Mouse (Mus musculus) myocyte (in vitro differentiated cells): ENCODE results near the gene Ppp1r36. TPM values are rescaled to one million over a fixed set of nuclear protein-coding genes. Genes with fewer than 3 reads are reported as not detected.

Experiments
- H3K27me3 ChIP-seq: one replicate; pipeline ENCODE4 v1.6.1; 2011; ENCODE audit not compliant: control insufficient read depth, insufficient read depth, insufficient read length
- H3K36me3 ChIP-seq: one replicate; pipeline ENCODE4 v1.6.1; 2011; ENCODE audit not compliant: control insufficient read depth, insufficient read depth
- H3K4me2 ChIP-seq: one replicate; pipeline ENCODE4 v1.6.1; 2011; ENCODE audit warnings: low read depth, control low read depth
- H3K4me3 ChIP-seq: one replicate; pipeline ENCODE4 v1.5.1; 2011; ENCODE audit warnings: mild to moderate bottlenecking, control low read depth, moderate library complexity
- H3K79me2 ChIP-seq: one replicate; pipeline ENCODE4 v1.6.1; 2011; ENCODE audit not compliant: control insufficient read depth, insufficient read depth
- H3ac ChIP-seq: one replicate; pipeline ENCODE4 v1.6.1; 2011; ENCODE audit not compliant: control insufficient read depth, insufficient read length
- CEBPB ChIP-seq: IDR thresholded peaks from 2 replicates; pipeline ENCODE4 v1.6.1; 2011; ENCODE audit warnings: mild to moderate bottlenecking, moderate library complexity; ENCODE audit not compliant: poor library complexity, insufficient read depth, severe bottlenecking
- E2F4 ChIP-seq: IDR thresholded peaks from one replicate; pipeline ENCODE4 v1.6.1; 2011; ENCODE audit warnings: mild to moderate bottlenecking, control low read depth, moderate library complexity; ENCODE audit not compliant: insufficient read depth
- MAX ChIP-seq: IDR thresholded peaks from one replicate; pipeline ENCODE4 v1.6.1; 2011; ENCODE audit warnings: low read depth, mild to moderate bottlenecking, control low read depth
- MYOD1 ChIP-seq, 3 experiments: IDR thresholded peaks; one replicate each; pipeline ENCODE4 v1.6.1; 2011; ENCODE audit warnings: control low read depth in 2 of 3, low read depth in 2 of 3, mild to moderate bottlenecking in 2 of 3, moderate library complexity in 1 of 3; ENCODE audit not compliant: insufficient read length in 2 of 3, control insufficient read depth in 1 of 3
- MYOG ChIP-seq, 3 experiments: IDR thresholded peaks; one replicate each; pipeline ENCODE4 v1.6.1; 2011; ENCODE audit warnings: control low read depth in 2 of 3, low read depth in 2 of 3, mild to moderate bottlenecking in 2 of 3; ENCODE audit not compliant: insufficient read length in 2 of 3, control insufficient read depth in 1 of 3, insufficient read depth in 1 of 3
- POLR2A ChIP-seq: IDR thresholded peaks from one replicate; pipeline ENCODE4 v1.6.1; 2011; ENCODE audit warnings: low read depth, mild to moderate bottlenecking, control low read depth, moderate library complexity; ENCODE audit not compliant: insufficient read length
- POLR2AphosphoS2 ChIP-seq: IDR thresholded peaks from one replicate; pipeline ENCODE4 v1.6.1; 2011; ENCODE audit warnings: low read depth, control low read depth; ENCODE audit not compliant: insufficient read length
- REST ChIP-seq: IDR thresholded peaks from one replicate; pipeline ENCODE4 v1.6.1; 2011; ENCODE audit warnings: mild to moderate bottlenecking, control low read depth, moderate library complexity; ENCODE audit not compliant: insufficient read depth, insufficient read length
- SRF ChIP-seq: IDR thresholded peaks from one replicate; pipeline ENCODE4 v1.6.1; 2011; ENCODE audit warnings: low read depth; ENCODE audit not compliant: control insufficient read depth, insufficient read length
- TCF12 ChIP-seq: IDR thresholded peaks from one replicate; pipeline ENCODE4 v1.6.1; 2011; ENCODE audit warnings: mild to moderate bottlenecking, control low read depth; ENCODE audit not compliant: poor library complexity, insufficient read depth, severe bottlenecking
- TCF3 ChIP-seq: IDR thresholded peaks from one replicate; pipeline ENCODE4 v1.6.1; 2011; ENCODE audit warnings: low read depth, control low read depth; ENCODE audit not compliant: insufficient read length
- USF1 ChIP-seq: IDR thresholded peaks from one replicate; pipeline ENCODE4 v1.6.1; 2011; ENCODE audit warnings: low read depth, mild to moderate bottlenecking, control low read depth, moderate library complexity
- polyA plus RNA-seq: library from polyadenylated mRNA; unstranded; fragments of >200 nt; fragmentation: generic; extraction: Trizol; gene quantifications from one replicate; pipeline ENCODE4 v1.2.1, GENCODE M21; 2012; ENCODE audit warnings: missing spikeins

Ppp1r36 gene
- polyA plus RNA-seq, 1 experiment = not detected

DNA sequence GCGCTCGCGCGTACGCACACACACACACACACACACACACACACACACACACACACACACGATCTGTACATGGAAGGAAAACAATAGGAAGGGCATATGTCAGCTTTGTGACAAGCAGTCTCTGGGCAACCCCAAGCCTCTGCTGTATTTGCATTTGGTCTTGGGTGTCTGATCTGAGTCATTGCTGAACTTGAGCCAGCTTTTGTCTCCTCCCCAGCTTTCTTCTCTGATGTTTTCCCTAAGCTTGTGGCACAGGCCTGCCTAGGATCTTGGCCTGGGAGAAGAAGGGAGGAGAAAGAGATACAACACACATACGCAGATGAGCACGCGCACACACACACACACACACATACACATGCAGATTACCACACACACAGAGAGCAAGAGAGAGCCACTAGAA is 46.1 kb downstream of the Ppp1r36 start:
- no peak for TF ChIP-seq SRF
- TF ChIP-seq REST = no peak
- TF ChIP-seq POLR2AphosphoS2 = no peak
- no peak for TF ChIP-seq MAX
- no peak for TF ChIP-seq MYOG (IDR thresholded peaks at IDR 0.05; ENCODE audit: control insufficient read depth in 1 of 3, insufficient read depth in 1 of 3, insufficient read length in 2 of 3, low read depth in 2 of 3)
- TF ChIP-seq TCF12 = no peak
- no peak for TF ChIP-seq POLR2A
- no peak for TF ChIP-seq TCF3
- TF ChIP-seq CEBPB = no peak
- no peak for TF ChIP-seq USF1
- no peak for TF ChIP-seq MYOD1 (IDR thresholded peaks at IDR 0.05; ENCODE audit: control insufficient read depth in 1 of 3, insufficient read length in 2 of 3, low read depth in 2 of 3)
- no peak for TF ChIP-seq E2F4
- Histone ChIP-seq H3K36me3 (no peaks in the 10 kb centered on the region), H3K27me3 (no peaks in the 10 kb centered on the region), H3K4me2 (peak overlapping the region; percentile 7), H3K4me3 (no peak overlapping the region), H3K79me2 (no peaks in the 10 kb centered on the region), H3ac (no peak overlapping the region)

DNA sequence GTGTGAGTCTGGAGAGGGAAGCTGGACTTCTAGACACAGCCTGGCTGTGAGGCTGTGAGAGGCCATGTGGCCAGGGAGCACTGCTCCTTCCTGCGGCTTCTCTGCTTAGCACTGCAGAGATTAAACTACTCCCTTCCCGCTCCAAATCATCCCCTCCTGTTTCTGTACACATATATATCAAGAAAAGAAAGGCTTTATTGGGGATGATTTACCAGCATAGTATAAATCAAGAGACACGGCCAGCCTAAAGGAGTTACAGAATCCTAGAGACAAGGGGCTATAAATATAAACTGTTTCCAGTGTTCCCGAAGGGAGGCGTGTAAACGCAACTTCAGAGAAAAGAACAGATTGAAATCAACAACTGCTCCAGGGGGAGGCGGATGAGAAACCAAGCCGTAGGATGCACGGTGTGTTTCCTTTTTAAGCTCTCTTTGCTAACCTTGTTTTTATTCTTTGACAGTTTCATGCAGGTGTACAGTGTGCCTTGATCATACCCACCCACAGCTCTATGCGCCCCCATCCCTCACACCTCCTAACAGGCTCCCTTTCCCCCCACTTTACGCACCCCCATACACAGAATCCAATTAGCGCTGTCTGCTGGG is 47.4 kb downstream of the Ppp1r36 start:
- H3ac ChIP-seq = no peak overlapping the region
- H3K79me2 ChIP-seq = no peaks in the 10 kb centered on the region
- peak overlapping the region; percentile 18 for H3K4me2 ChIP-seq
- no peaks in the 10 kb centered on the region for H3K27me3 ChIP-seq
- no peaks in the 10 kb centered on the region for H3K36me3 ChIP-seq
- no peak for TF ChIP-seq CEBPB
- peak in 2 of 3 experiments; percentile 2 to 23 for TF ChIP-seq MYOD1 (IDR thresholded peaks at IDR 0.05; ENCODE audit: control insufficient read depth in 1 of 3, insufficient read length in 2 of 3, low read depth in 2 of 3)
- no peak overlapping the region for H3K4me3 ChIP-seq

DNA sequence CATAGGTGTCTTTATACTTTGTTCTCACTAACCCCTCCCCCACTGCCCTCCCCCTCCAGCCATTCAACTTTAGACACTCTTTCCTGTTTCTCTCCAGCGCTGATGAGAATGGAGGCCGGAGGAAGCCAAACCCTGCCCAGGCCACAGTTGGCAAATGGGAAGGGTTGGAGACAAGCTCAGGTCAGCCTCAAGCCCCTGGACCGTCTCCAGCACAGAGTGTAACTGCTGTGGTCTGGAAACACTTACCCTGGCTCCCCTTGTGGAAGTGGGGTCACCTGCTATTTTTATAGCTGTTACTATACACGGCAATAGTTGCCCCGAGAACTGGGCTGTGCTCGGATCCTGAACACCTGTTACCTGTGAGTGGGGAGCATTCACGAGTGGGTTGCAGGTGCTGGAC is 49.3 kb downstream of the Ppp1r36 start:
- Histone ChIP-seq H3ac (no peak overlapping the region), H3K79me2 (no peaks in the 10 kb centered on the region), H3K27me3 (no peaks in the 10 kb centered on the region), H3K36me3 (no peaks in the 10 kb centered on the region), H3K4me3 (no peak overlapping the region), H3K4me2 (peak overlapping the region; percentile 65)
- TF ChIP-seq MAX = no peak
- peak in 1 of 3 experiments; percentile 50 for TF ChIP-seq MYOG (IDR thresholded peaks at IDR 0.05; ENCODE audit: control insufficient read depth in 1 of 3, insufficient read depth in 1 of 3, insufficient read length in 2 of 3, low read depth in 2 of 3)
- TF ChIP-seq MYOD1 (IDR thresholded peaks at IDR 0.05; ENCODE audit: control insufficient read depth in 1 of 3, insufficient read length in 2 of 3, low read depth in 2 of 3) = peak; percentile 8 to 80 (median 26)

DNA sequence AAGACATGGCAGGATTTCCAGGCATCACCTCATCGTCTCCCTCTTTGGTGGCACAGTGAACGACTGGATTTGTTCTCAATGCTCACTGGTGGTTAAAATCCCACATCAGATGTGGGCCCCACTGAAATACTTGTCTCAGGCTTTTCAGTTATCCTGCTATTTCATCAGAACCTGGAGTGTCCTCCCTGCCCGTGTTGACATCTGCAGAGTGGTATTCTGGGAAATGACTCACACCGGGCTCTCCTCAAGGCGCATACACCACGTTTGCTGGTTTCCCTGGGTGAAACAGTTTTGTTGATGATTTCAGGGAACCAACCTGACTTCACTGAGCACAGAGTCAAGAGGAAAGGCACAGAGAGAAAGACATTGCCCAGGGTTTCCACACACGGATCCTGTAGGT is 49.9 kb downstream of the Ppp1r36 start:
- no peaks in the 10 kb centered on the region for H3K79me2 ChIP-seq
- H3K36me3 ChIP-seq = no peaks in the 10 kb centered on the region
- H3K4me2 ChIP-seq = peak overlapping the region; percentile 65
- H3ac ChIP-seq = no peak overlapping the region
- no peak for TF ChIP-seq TCF3
- TF ChIP-seq POLR2AphosphoS2 = no peak
- TF ChIP-seq MYOG (IDR thresholded peaks at IDR 0.05; ENCODE audit: control insufficient read depth in 1 of 3, insufficient read depth in 1 of 3, insufficient read length in 2 of 3, low read depth in 2 of 3) = no peak
- no peak for TF ChIP-seq POLR2A
- peak; percentile 89 for TF ChIP-seq MAX
- no peak for TF ChIP-seq MYOD1 (IDR thresholded peaks at IDR 0.05; ENCODE audit: control insufficient read depth in 1 of 3, insufficient read length in 2 of 3, low read depth in 2 of 3)
- TF ChIP-seq TCF12 = no peak
- TF ChIP-seq CEBPB = peak; percentile 84
- no peaks in the 10 kb centered on the region for H3K27me3 ChIP-seq
- H3K4me3 ChIP-seq = no peak overlapping the region

DNA sequence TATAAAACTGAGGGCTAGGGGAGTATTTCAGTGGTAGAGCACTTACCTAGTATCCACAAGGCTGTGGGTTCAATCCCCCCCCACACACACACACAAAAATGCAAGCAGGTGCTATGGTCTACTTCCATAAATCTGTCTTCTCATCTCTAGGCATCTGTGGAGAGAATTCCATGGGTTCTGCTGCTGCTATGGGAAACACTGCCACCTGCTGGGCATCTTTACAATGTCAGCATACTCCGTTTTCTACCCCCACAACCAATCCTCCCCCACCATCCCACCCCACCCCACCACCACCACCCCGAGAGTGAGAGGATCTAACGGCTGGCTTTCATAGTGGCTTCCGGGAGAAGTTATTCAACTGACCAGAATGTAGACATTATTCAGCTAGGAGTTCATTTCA is 54.7 kb downstream of the Ppp1r36 start:
- no peak overlapping the region for H3ac ChIP-seq
- no peak overlapping the region for H3K4me2 ChIP-seq

More for the DNA sequence above, 54.7 kb downstream of the Ppp1r36 start:
- TF ChIP-seq TCF3 (no peak), MYOD1 (IDR thresholded peaks at IDR 0.05; ENCODE audit: control insufficient read depth in 1 of 3, insufficient read length in 2 of 3, low read depth in 2 of 3) (peak in 2 of 3 experiments; percentile 31 to 43)
- Histone ChIP-seq H3K36me3 (no peaks in the 10 kb centered on the region), H3K27me3 (no peaks in the 10 kb centered on the region), H3K79me2 (no peaks in the 10 kb centered on the region), H3K4me3 (no peak overlapping the region)
